ENCODE assay signal across 22 mouse cellular contexts in the genomic region with DNA sequence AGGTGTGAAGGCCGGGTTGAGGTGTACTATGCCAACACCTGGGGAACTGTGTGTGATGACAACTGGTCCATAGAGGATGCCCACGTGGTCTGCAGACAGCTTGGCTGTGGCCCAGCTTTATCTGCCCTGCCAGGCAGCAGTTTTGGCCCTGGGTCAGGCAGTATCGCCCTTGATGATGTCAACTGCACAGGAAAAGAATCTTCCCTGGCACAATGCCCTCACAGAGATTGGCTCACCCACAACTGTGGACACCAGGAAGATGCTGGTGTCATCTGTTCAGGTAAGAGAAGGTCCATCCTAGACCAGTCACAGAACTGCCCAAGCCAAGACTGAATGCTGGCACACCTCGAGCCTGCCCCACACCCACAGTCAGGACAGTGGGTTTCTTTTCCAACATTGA. TPM values are rescaled to one million over a fixed set of nuclear protein-coding genes. Genes with fewer than 3 reads are reported as not detected.
A peak's percentile ranks its signal among the peaks of the same experiment; 100 is the strongest.
DNase-seq lines count a peak whose midpoint lies in the region; ATAC-seq lines count a peak whose summit lies in the region.
"Had no signal": no experiment of that assay in that cellular context is flagged by ENCODE, and none has a peak within 500 bp of the region (broad histone marks: within the 10 kb centered on the region; RNA-seq: fewer than 3 reads in every experiment).

No protein-coding gene starts in this region.

- H3K9ac ChIP-seq in heart, embryonic 12.5 days, result no peak overlapping the region
- H3K9ac ChIP-seq: embryonic facial prominence, embryonic 15.5 days; hindbrain, embryonic 13.5 days; intestine, embryonic 15.5 days had no signal

- DNase-seq in heart, adult 11 months, result peak; percentile 84
- no peak for DNase-seq in heart, adult 8-10 months (ENCODE audit: low spot score)
- peak; percentile 58 for DNase-seq in heart, postnatal 4 days
- DNase-seq: adrenal gland, adult 2 months; cerebellum, adult 11 months; cerebellum, adult 9-10 months; embryo, embryonic 11 days; gastrocnemius, adult 2 months; gastrocnemius, postnatal 25 days; kidney, adult 18-20 months had no signal

- H3K36me3 ChIP-seq in heart, embryonic 12.5 days, result no peaks in the 10 kb centered on the region
- no peaks in the 10 kb centered on the region for H3K36me3 ChIP-seq in megakaryocyte, embryonic 14.5 days (replicated peaks; ENCODE audit: low read length)
- H3K36me3 ChIP-seq: embryonic facial prominence, embryonic 15.5 days; forebrain, embryonic 10.5 days; hindbrain, embryonic 13.5 days; intestine, embryonic 15.5 days had no signal

- H3K4me3 ChIP-seq in heart, embryonic 12.5 days, result no peak overlapping the region
- peak overlapping the region; percentile 14 for H3K4me3 ChIP-seq in megakaryocyte, embryonic 14.5 days (replicated peaks)
- H3K4me3 ChIP-seq: embryonic facial prominence, embryonic 15.5 days; erythroblast, embryonic 14.5 days; forebrain, embryonic 10.5 days; gastrocnemius, adult 2 months; hindbrain, embryonic 13.5 days; intestine, embryonic 15.5 days had no signal

- no peak for ATAC-seq in heart, embryonic 12.5 days (ENCODE audit: insufficient number of reproducible peaks, low FRiP score)
- no peak for ATAC-seq in megakaryocyte, adult 5-6 weeks (ENCODE audit: poor library complexity, severe bottlenecking)
- ATAC-seq: forebrain, embryonic 14.5 days; intestine, embryonic 15.5 days had no signal

- no peak overlapping the region for H3K4me2 ChIP-seq in heart, embryonic 12.5 days
- H3K4me2 ChIP-seq: embryonic facial prominence, embryonic 15.5 days; hindbrain, embryonic 13.5 days; intestine, embryonic 15.5 days had no signal

- H3K27me3 ChIP-seq in heart, embryonic 12.5 days (replicated peaks), result no peaks in the 10 kb centered on the region
- H3K27me3 ChIP-seq in megakaryocyte, embryonic 14.5 days (replicated peaks), result no peaks in the 10 kb centered on the region
- H3K27me3 ChIP-seq: embryonic facial prominence, embryonic 15.5 days; hindbrain, embryonic 13.5 days; intestine, embryonic 15.5 days had no signal

- 67% methylated on average over 4 of the region's 4 CpGs for WGBS in heart, embryonic 12.5 days

- no peak overlapping the region for H3K27ac ChIP-seq in heart, embryonic 12.5 days (ENCODE audit: poor library complexity, severe bottlenecking)
- H3K27ac ChIP-seq: embryonic facial prominence, embryonic 15.5 days; forebrain, embryonic 10.5 days; gastrocnemius, adult 2 months; hindbrain, embryonic 13.5 days; intestine, embryonic 15.5 days had no signal

- no peaks in the 10 kb centered on the region for H3K4me1 ChIP-seq in heart, embryonic 12.5 days (replicated peaks)
- no peaks in the 10 kb centered on the region for H3K4me1 ChIP-seq in megakaryocyte, embryonic 14.5 days
- H3K4me1 ChIP-seq: embryonic facial prominence, embryonic 15.5 days; forebrain, embryonic 10.5 days; hindbrain, embryonic 13.5 days; intestine, embryonic 15.5 days had no signal

- H3K9me3 ChIP-seq in heart, embryonic 12.5 days (replicated peaks), result no peaks in the 10 kb centered on the region
- peaks cover 8% of the 10 kb centered on the region for H3K9me3 ChIP-seq in megakaryocyte, embryonic 14.5 days
- H3K9me3 ChIP-seq: embryonic facial prominence, embryonic 15.5 days; forebrain, embryonic 10.5 days; hindbrain, embryonic 13.5 days; intestine, embryonic 15.5 days had no signal

RNA-seq across cellular contexts. Expression of gene Cuzd1, which starts 56.2 kb away (rescaled TPM):
- under 1 TPM; 0.32 to 0.88 (median 0.55) TPM for total RNA-seq in heart, adult 8-10 months (2022)
- total RNA-seq in heart, postnatal 4 days (2021), result under 1 TPM; 0.38 to 0.41 TPM
- polyA plus RNA-seq in heart, embryonic 12.5 days (2016; fragmentation: Nextera tagmentation; extraction: Ambion mirVana), result 0.62 and 0.91 TPM in 2 replicates
- polyA plus RNA-seq in megakaryocyte, embryonic 14.5 days (2012; ENCODE audit: insufficient read depth, low replicate concordance), result not detected in 2 replicates
- total RNA-seq in megakaryocyte, adult 5-6 weeks (2015), result not detected in 2 replicates
- total RNA-seq in megakaryocyte, adult 5-6 weeks (2017), result not detected in 2 replicates
- total RNA-seq: adrenal gland, adult 2 months; common myeloid progenitor, adult 5-6 weeks; granulocyte monocyte progenitor cell, adult 5-6 weeks had no signal
- polyA plus RNA-seq: adrenal gland, adult 2 months; embryonic facial prominence, embryonic 11.5 days; erythroblast, embryonic 14.5 days; forebrain, embryonic 10.5 days; forebrain, embryonic 14.5 days; hindbrain, embryonic 13.5 days had no signal
